Mouse (Mus musculus) neural tube, embryonic 12.5 days (tissue): ENCODE data around the gene Atf5. TPM values are rescaled to one million over a fixed set of nuclear protein-coding genes. Genes with fewer than 3 reads are reported as not detected.

ENCODE experiments used
- ATAC-seq: fragments of 200-750 bp; cut with Nextera tagmentation; 2 replicates; pipeline ENCODE4 v1.8.0; 2017; ENCODE audit warnings: low read depth, mild to moderate bottlenecking, moderate TSS enrichment, moderate library complexity; ENCODE audit not compliant: low FRiP score
- H3K27ac ChIP-seq: fragments of 300-500 bp; sonication (generic); 2 replicates; pipeline ENCODE4 v1.5.1; 2016
- H3K27me3 ChIP-seq: fragments of 300-500 bp; sonication (generic); replicated peaks from 2 replicates; pipeline ENCODE4 v1.6.1; 2016; ENCODE audit warnings: mild to moderate bottlenecking
- H3K36me3 ChIP-seq: fragments of 300-500 bp; sonication (generic); 2 replicates; pipeline ENCODE4 v1.6.1; 2016; ENCODE audit warnings: mild to moderate bottlenecking
- H3K4me1 ChIP-seq: fragments of 300-500 bp; sonication (generic); 2 replicates; pipeline ENCODE4 v1.6.1; 2016
- H3K4me2 ChIP-seq: fragments of 300-500 bp; sonication (generic); replicated peaks from 2 replicates; pipeline ENCODE4 v1.6.1; 2016; ENCODE audit warnings: mild to moderate bottlenecking
- H3K4me3 ChIP-seq: fragments of 300-500 bp; sonication (generic); 2 replicates; pipeline ENCODE4 v1.5.1; 2016
- H3K9ac ChIP-seq: fragments of 300-500 bp; sonication (generic); 2 replicates; pipeline ENCODE4 v1.6.1; 2016; ENCODE audit warnings: mild to moderate bottlenecking
- H3K9me3 ChIP-seq: fragments of 300-500 bp; sonication (generic); 2 replicates; pipeline ENCODE4 v1.6.1; 2016; ENCODE audit warnings: mild to moderate bottlenecking
- WGBS: fragments of 180-500 bp; shearing (Covaris S2); methylation state at CpG from one replicate; pipeline ENCODE4 v1.1.7; 2016; 5-methylcytosine and 5-hydroxymethylcytosine counted together
- microRNA counts: library from miRNA; unstranded; fragments of <30 nt; microRNA quantifications from one replicate; lab custom pipeline; 2017
- microRNA-seq: library from miRNA; unstranded; fragments of <30 nt; microRNA quantifications from one replicate; pipeline ENCODE4, GENCODE M21; 2017
- polyA plus RNA-seq: library from polyadenylated mRNA; unstranded; fragments of >200 nt; fragmentation: Nextera tagmentation; extraction: Ambion mirVana; gene quantifications from 2 replicates; pipeline ENCODE4 v1.2.1, GENCODE M21; 2016

Gene Atf5
- polyA plus RNA-seq, 1 experiment from 2014 or later = 4.8 TPM

DNA sequence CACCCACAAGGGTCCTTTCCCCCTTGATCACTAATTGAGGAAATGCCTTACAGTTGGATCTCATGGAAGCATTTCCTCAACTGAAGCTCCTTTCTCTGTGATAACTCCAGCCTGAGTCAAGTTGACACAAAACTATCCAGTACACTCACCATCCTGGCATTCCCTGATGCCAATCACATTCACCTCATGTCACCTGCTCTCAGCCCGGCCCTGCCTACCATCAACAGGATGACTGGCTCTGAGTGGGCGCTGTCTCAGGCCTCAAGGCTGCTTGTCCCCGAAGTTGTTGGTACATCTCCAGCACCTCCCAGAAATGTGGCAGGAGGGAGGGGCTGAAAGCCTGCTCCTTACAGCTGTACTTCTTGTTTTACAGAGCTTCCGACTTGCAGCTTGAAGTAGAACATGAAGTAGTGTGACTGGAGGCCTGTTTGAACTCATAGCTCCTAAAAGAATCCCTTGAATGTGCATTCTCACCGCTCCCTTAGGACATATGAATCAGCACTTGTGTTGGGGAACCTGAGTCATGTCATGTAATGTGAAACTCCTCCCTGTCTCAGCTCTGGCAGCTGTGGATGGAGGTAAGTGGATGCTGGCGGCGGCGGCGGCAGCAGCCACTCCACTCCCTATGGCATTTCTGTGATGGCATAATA lies 39.5 kb downstream of the Atf5 start:
- Histone ChIP-seq H3K4me2 (no peak overlapping the region), H3K27ac (no peak overlapping the region), H3K36me3 (peaks cover 51% of the 10 kb centered on the region), H3K4me3 (no peak overlapping the region), H3K4me1 (no peaks in the 10 kb centered on the region), H3K9ac (no peak overlapping the region), H3K9me3 (no peaks in the 10 kb centered on the region), H3K27me3 (no peaks in the 10 kb centered on the region)
- no peak for ATAC-seq
- WGBS = 93% methylated on average over 9 of the region's 9 CpGs

- ATAC-seq = no peak
- Histone ChIP-seq H3K4me1 (no peaks in the 10 kb centered on the region), H3K4me3 (no peak overlapping the region), H3K36me3 (peaks cover 71% of the 10 kb centered on the region), H3K27ac (no peak overlapping the region), H3K4me2 (no peak overlapping the region), H3K9ac (no peak overlapping the region), H3K27me3 (no peaks in the 10 kb centered on the region), H3K9me3 (no peaks in the 10 kb centered on the region)
- WGBS = 94% methylated on average over 8 of the region's 8 CpGs
Measured at GRCm38 (mm10) chr7:44772591-44773204, 43.8 kb downstream of the Atf5 start.

GRCm38 (mm10) chr7:44770046-44770578 lies 46.3 kb downstream of the Atf5 start:
- Histone ChIP-seq H3K4me2 (no peak overlapping the region), H3K36me3 (peaks cover 72% of the 10 kb centered on the region), H3K4me1 (no peaks in the 10 kb centered on the region), H3K9me3 (no peaks in the 10 kb centered on the region), H3K27ac (no peak overlapping the region), H3K9ac (no peak overlapping the region), H3K27me3 (no peaks in the 10 kb centered on the region), H3K4me3 (no peak overlapping the region)
- WGBS = 16% methylated on average over 6 of the region's 6 CpGs
- ATAC-seq = no peak

- H3K4me3 ChIP-seq = no peak overlapping the region
- no peak overlapping the region for H3K9ac ChIP-seq
- H3K9me3 ChIP-seq = no peaks in the 10 kb centered on the region
- no peaks in the 10 kb centered on the region for H3K27me3 ChIP-seq
- H3K36me3 ChIP-seq = peaks cover 74% of the 10 kb centered on the region
- no peak for ATAC-seq
- H3K4me2 ChIP-seq = no peak overlapping the region
- WGBS = 80% methylated on average over 5 of the region's 5 CpGs
- no peaks in the 10 kb centered on the region for H3K4me1 ChIP-seq
- H3K27ac ChIP-seq = no peak overlapping the region
Measured at GRCm38 (mm10) chr7:44768129-44768528, 48.3 kb downstream of the Atf5 start.

MicroRNA genes within 50 kb of the gene (microRNA counts, 519-probe panel; counts per million panel counts)
- microRNA mmu-miR-707 (lab: Ali Mortazavi, UCI) = 342 counts per million, percentile 67 among the panel's probes with 10 or more counts

Small RNA genes lying within 50 kb of the gene (microRNA-seq; reads per million reads assigned to microRNA genes)
- gene Mir707 = not detected

Other genes with a start within 250 kb of the Atf5 start
- gene Napsa, start 244.3 kb downstream of the Atf5 start, polyA plus RNA-seq = 0.74 and 1.5 TPM in 2 replicates
- 2.6 and 3.7 TPM in 2 replicates for gene Kcnc3, start 226.0 kb downstream of the Atf5 start, polyA plus RNA-seq
- gene Myh14, start 145.8 kb downstream of the Atf5 start, polyA plus RNA-seq = 2.5 and 3.4 TPM in 2 replicates
- not detected in 2 replicates for gene Izumo2, start 107.9 kb downstream of the Atf5 start, polyA plus RNA-seq
- gene Vrk3, start 68.2 kb downstream of the Atf5 start, polyA plus RNA-seq = 35.2 and 37.8 TPM in 2 replicates
- gene Zfp473, start 65.6 kb downstream of the Atf5 start, polyA plus RNA-seq = 1.5 and 2.0 TPM in 2 replicates
- 71.3 and 74.7 TPM in 2 replicates for gene Nup62, start 570 bp downstream of the Atf5 start, polyA plus RNA-seq
- gene Il4i1, start 271 bp downstream of the Atf5 start, polyA plus RNA-seq = 1.5 and 1.6 TPM in 2 replicates
- 108 and 116 TPM in 2 replicates for gene Akt1s1, start 32.3 kb upstream of the Atf5 start, polyA plus RNA-seq
- gene Tbc1d17, start 32.4 kb upstream of the Atf5 start, polyA plus RNA-seq = 95.4 and 101 TPM in 2 replicates
- 32.3 and 39.3 TPM in 2 replicates for gene Pnkp, start 40.5 kb upstream of the Atf5 start, polyA plus RNA-seq
- gene Ptov1, start 53.1 kb upstream of the Atf5 start, polyA plus RNA-seq = 630 and 637 TPM in 2 replicates
- 156 and 158 TPM in 2 replicates for gene Med25, start 76.1 kb upstream of the Atf5 start, polyA plus RNA-seq
- gene Fuz, start 79.4 kb upstream of the Atf5 start, polyA plus RNA-seq = 17.7 and 19.1 TPM in 2 replicates
- 97.9 and 100 TPM in 2 replicates for gene Ap2a1, start 112.8 kb upstream of the Atf5 start, polyA plus RNA-seq
- gene Tsks, start 126.5 kb upstream of the Atf5 start, polyA plus RNA-seq = 0.14 TPM in 1 of 2 replicates, not detected in the other
- 39.7 and 44.1 TPM in 2 replicates for gene Cpt1c, start 158.2 kb upstream of the Atf5 start, polyA plus RNA-seq
- gene Prmt1, start 169.9 kb upstream of the Atf5 start, polyA plus RNA-seq = 595 and 646 TPM in 2 replicates
- 71.0 and 73.4 TPM in 2 replicates for gene Irf3, start 181.0 kb upstream of the Atf5 start, polyA plus RNA-seq
- gene Bcl2l12, start 182.1 kb upstream of the Atf5 start, polyA plus RNA-seq = 41.1 and 42.9 TPM in 2 replicates
- gene Scaf1, start 199.7 kb upstream of the Atf5 start, polyA plus RNA-seq = 47.2 and 47.3 TPM in 2 replicates
- 16.8 and 18.4 TPM in 2 replicates for gene Rras, start 201.3 kb upstream of the Atf5 start, polyA plus RNA-seq
- 11.8 and 14.0 TPM in 2 replicates for gene Prr12, start 236.2 kb upstream of the Atf5 start, polyA plus RNA-seq
- 56.5 and 63.0 TPM in 2 replicates for gene Nosip, start 245.8 kb upstream of the Atf5 start, polyA plus RNA-seq
- gene Prrg2, start 246.0 kb upstream of the Atf5 start, polyA plus RNA-seq = 15.2 and 17.9 TPM in 2 replicates